Mouse (Mus musculus) G1E (cell line): ENCODE measurements around the gene Hoxc9. TPM values are rescaled to one million over a fixed set of nuclear protein-coding genes. Genes with fewer than 3 reads are reported as not detected.

ENCODE experiments used
- ATAC-seq: 2 replicates; pipeline ENCODE4 v1.8.0; 2016; ENCODE audit warnings: mild to moderate bottlenecking; ENCODE audit not compliant: insufficient number of reproducible peaks, poor library complexity, low FRiP score, severe bottlenecking; ENCODE audit errors: extremely low read depth
- DNase-seq: peaks from one replicate; pipeline ENCODE4 v3.0.0; 2012; ENCODE audit warnings: low spot score
- H3K27me3 ChIP-seq: 2 replicates; pipeline ENCODE4 v1.6.1; 2012; ENCODE audit warnings: mild to moderate bottlenecking, low read length, inconsistent platforms; ENCODE audit not compliant: insufficient read depth
- H3K36me3 ChIP-seq: replicated peaks from 2 replicates; pipeline ENCODE3; 2012; ENCODE audit warnings: mild to moderate bottlenecking, inconsistent platforms
- H3K4me1 ChIP-seq: 2 replicates; pipeline ENCODE4 v1.6.1; 2012; ENCODE audit warnings: low read depth, low read length, inconsistent platforms, mixed read lengths; ENCODE audit not compliant: insufficient read depth
- H3K4me3 ChIP-seq: 2 replicates; pipeline ENCODE4 v1.5.1; 2012; ENCODE audit warnings: low read depth, mild to moderate bottlenecking, inconsistent platforms, low read length, moderate library complexity, mixed read lengths
- H3K9me3 ChIP-seq: replicated peaks from 2 replicates; pipeline ENCODE4 v1.6.1; 2012; ENCODE audit warnings: inconsistent platforms
- CTCF ChIP-seq: IDR thresholded peaks from 2 replicates; pipeline ENCODE4 v1.5.1; 2012; ENCODE audit warnings: low read depth, low read length, inconsistent platforms, mixed read lengths
- GATA1 ChIP-seq: IDR thresholded peaks from 2 replicates; pipeline ENCODE4 v1.6.1; 2012; ENCODE audit warnings: borderline replicate concordance, low read length, inconsistent platforms, mixed read lengths
- GATA2 ChIP-seq: IDR thresholded peaks from 2 replicates; pipeline ENCODE4 v1.6.1; 2012; ENCODE audit warnings: low read depth, low read length, inconsistent platforms, borderline replicate concordance
- POLR2AphosphoS5 ChIP-seq: IDR thresholded peaks from 2 replicates; pipeline ENCODE4 v1.6.1; 2012; ENCODE audit warnings: low read depth, low read length, inconsistent platforms; ENCODE audit not compliant: insufficient replicate concordance
- TAL1 ChIP-seq: conservative IDR thresholded peaks from 2 replicates; pipeline ENCODE4 v1.6.1; 2012; ENCODE audit warnings: low read depth, low read length, inconsistent platforms, mixed read lengths
- polyA plus RNA-seq: library from polyadenylated mRNA; stranded (reverse); fragments of >175 nt; gene quantifications from 2 replicates; pipeline ENCODE4 v1.2.3, GENCODE M21; 2012
- total RNA-seq, 2 experiments: library from RNA; stranded (forward) in 1 of 2; stranded (reverse) in 1 of 2; fragments of 200-1000 nt in 1 of 2; fragments of >200 nt in 1 of 2; fragmentation: Nextera tagmentation in 1 of 2; gene quantifications; 2 replicates each; pipeline ENCODE4 v1.2.3; 2014 to 2017

The Hoxc9 gene
- total and polyA plus RNA-seq, 3 experiments = 3.9 to 9.8 (median 7.9) TPM

DNA sequence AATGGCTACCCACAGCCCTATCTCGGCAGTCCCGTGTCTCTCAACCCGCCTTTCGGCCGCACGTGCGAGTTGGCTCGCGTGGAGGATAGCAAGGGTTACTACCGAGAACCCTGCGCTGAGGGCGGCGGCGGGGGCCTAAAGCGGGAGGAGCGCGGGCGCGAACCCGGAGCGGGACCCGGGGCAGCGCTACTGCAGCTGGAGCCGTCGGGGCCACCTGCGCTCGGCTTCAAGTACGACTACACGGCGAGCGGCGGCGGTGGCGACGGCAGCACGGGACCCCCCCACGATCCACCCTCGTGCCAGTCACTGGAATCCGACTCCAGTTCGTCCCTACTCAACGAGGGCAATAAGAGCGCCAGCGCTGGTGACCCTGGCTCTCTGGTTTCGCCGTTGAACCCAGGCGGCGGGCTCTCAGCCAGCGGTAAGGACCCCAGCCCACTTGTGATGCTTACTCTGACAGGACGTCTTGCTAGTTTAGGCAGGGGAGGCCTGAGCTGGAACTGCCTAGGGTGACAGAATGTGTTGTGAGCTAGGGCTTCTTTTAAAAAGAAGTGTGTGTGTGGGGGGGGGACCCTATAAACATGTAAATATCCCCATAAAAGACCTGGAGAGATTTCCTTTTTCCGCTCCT is 39.1 kb upstream of the Hoxc9 start:
- peaks cover 86% of the 10 kb centered on the region for H3K27me3 ChIP-seq
- peak overlapping the region; percentile 44; the same call in 1 of the 2 replicates for H3K4me3 ChIP-seq
- H3K36me3 ChIP-seq = no peaks in the 10 kb centered on the region
- H3K9me3 ChIP-seq = peaks cover 6% of the 10 kb centered on the region
- H3K4me1 ChIP-seq = peaks cover 4% of the 10 kb centered on the region
- ATAC-seq = no peak
- TF ChIP-seq GATA2 (no peak), TAL1 (no peak), CTCF (no peak), GATA1 (no peak), POLR2AphosphoS5 (no peak)
- no peak for DNase-seq

DNA sequence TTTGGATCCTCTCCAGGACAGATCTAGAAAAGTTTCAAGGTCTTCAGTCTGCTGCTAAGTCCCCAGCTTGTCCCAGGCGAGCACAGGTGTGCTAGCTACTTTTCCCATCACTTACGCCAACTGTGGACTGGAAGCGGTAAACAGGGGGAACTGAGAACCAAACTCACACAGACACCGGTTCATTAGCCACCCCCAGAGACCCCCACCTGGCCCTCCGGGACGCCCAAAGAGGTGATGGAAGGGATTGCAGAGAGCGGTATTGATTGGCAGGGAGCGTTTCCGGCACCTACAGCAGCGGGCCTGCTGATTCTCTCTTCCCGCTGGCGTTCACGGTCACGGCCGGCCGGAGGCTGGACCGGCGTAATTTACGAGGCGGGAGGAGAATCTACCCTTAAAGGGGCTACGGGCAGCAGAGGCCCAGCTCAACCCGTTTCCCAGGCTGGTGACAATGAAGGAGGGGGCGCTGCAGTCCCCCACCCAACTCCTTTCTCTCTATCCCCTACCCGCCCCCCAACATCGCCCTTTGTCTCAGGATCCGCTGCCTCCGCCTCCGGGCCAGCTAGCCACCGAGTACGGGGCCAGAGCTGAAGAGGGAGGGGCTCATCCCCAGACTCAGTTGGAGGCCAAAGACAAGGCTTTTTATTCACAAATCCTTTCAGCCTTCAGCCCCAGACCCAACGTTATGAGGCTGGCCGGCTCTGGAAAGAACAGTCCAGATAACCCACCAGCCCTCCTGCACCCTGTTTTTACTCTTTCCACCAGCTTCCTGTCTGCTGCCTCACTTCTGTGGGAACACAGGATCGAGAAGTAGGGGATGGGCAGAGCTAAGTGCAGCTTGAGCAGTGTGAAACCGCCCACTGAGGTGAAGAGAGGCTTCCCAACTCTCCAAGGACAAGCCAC is 36.7 kb upstream of the Hoxc9 start:
- Histone ChIP-seq H3K4me1 (peaks cover 15% of the 10 kb centered on the region), H3K27me3 (peaks cover 80% of the 10 kb centered on the region), H3K4me3 (no peak overlapping the region), H3K36me3 (no peaks in the 10 kb centered on the region), H3K9me3 (peaks cover 6% of the 10 kb centered on the region)
- DNase-seq (no peak), ATAC-seq (no peak)
- TF ChIP-seq POLR2AphosphoS5 (no peak), GATA2 (no peak), CTCF (no peak)

GRCm38 (mm10) chr15:102942739-102943467 is 33.3 kb upstream of the Hoxc9 start:
- ATAC-seq = no peak

GRCm38 (mm10) chr15:102943468-102943813 is 32.8 kb upstream of the Hoxc9 start:
- DNase-seq = no peak
- TF ChIP-seq GATA1 = no peak
- no peak for TF ChIP-seq TAL1
- no peak for TF ChIP-seq POLR2AphosphoS5
- TF ChIP-seq GATA2 = no peak
- TF ChIP-seq CTCF = no peak
- peaks cover 69% of the 10 kb centered on the region for H3K27me3 ChIP-seq

More at GRCm38 (mm10) chr15:102942739-102943467, 33.3 kb upstream of the Hoxc9 start:
- H3K4me1 ChIP-seq = peaks cover 28% of the 10 kb centered on the region
- peak overlapping the region; percentile 66 for H3K4me3 ChIP-seq
- no peaks in the 10 kb centered on the region for H3K36me3 ChIP-seq
- no peaks in the 10 kb centered on the region; the same call in 1 of the 2 replicates for H3K9me3 ChIP-seq
- H3K27me3 ChIP-seq = peaks cover 70% of the 10 kb centered on the region
- DNase-seq = no peak
- TF ChIP-seq CTCF (no peak), GATA2 (no peak), TAL1 (no peak), GATA1 (no peak), POLR2AphosphoS5 (no peak)

DNA sequence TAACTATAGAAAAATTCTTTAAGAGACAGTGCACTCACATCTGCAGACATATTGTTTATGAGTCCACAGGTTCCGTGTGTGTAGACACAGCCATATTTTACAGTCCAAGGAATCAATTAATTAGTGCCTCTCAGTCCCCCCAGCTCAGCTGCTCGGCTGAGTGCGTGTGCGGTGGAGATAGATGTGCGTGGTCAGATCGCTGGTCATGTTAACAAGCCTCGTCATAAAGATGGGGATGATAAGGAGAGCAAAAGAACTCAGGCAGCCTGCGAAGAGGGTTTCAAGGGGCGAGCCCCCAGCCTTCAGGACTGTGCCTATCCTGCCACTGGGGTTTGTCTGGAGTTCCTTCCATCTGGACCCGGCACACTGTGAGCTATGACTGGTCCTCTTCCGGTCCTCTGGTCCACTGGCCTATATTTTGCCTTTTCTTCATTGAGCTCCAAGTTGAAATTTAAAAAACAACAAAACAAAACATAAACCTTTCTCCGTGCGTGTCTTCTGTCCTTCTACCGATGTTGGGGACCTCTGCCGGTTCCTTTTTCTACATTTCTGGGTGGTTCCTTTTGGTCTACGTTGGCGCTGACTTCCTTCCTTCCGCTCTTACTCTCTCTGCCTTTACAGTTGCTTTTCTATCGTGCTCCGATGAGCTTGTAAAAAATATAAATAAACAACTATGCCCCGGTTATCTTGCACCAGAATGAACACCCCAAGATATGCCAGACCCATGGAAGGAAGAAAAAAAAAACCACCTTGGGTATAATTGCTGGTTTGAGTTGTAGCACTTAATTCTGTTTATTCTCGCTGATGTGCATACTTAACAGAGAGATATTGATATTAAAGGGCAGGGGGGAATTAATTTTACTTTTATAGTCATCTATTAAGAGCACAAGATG is 30.8 kb upstream of the Hoxc9 start:
- Histone ChIP-seq H3K36me3 (no peaks in the 10 kb centered on the region), H3K9me3 (no peaks in the 10 kb centered on the region; the same call in 1 of the 2 replicates), H3K27me3 (peaks cover 68% of the 10 kb centered on the region), H3K4me1 (peaks cover 28% of the 10 kb centered on the region), H3K4me3 (peak overlapping the region; percentile 65; the same call in 1 of the 2 replicates)
- TF ChIP-seq GATA1 = no peak
- no peak for TF ChIP-seq POLR2AphosphoS5
- TF ChIP-seq CTCF = no peak
- TF ChIP-seq TAL1 = 0 out of 2 replicates have a peak, but pooled peaks have one; percentile 12
- ATAC-seq (peak; percentile 73), DNase-seq (no peak)

More at GRCm38 (mm10) chr15:102943468-102943813, 32.8 kb upstream of the Hoxc9 start:
- no peaks in the 10 kb centered on the region for H3K36me3 ChIP-seq
- no peaks in the 10 kb centered on the region; the same call in 1 of the 2 replicates for H3K9me3 ChIP-seq
- peaks cover 28% of the 10 kb centered on the region for H3K4me1 ChIP-seq
- ATAC-seq = no peak
- H3K4me3 ChIP-seq = peak overlapping the region; percentile 66; the same call in 1 of the 2 replicates
